ENCODE assay signal across 12 mouse cellular contexts in the genomic region with DNA sequence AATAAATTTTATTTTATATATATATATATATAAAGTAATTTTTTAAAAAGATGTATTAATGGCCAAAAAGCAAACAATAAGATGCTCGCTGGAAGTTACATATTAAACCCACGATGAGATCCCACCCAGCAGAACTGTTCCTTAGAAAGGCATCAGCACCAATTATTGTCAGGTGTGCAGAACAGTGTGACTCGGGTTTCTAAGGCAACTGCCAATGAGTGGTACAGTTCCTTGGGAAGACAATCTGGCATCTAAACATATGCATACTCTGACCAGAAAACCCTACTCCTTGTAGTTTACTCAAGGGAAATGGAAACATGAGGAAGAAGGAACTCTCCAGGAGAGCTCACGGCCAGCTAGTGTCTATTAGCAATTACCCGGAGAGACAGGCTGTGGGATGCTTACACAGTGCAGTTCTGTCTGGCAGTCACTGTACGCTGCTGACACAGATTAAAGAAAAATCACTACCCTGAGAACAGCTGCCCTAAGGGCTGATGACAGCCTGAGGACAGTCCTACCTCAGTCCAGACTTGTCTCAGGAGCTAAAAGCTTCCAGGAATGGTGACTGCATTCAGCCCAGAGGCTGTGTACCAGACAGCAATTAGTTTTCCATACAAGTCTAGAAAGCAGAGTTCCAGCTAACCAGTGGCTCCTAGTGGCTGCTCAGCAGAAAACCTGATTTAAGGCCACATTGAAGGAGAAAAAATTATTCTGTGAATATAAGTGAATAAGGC. TPM values are rescaled to one million over a fixed set of nuclear protein-coding genes. Genes with fewer than 3 reads are reported as not detected.
DNase-seq lines count a peak whose midpoint lies in the region; ATAC-seq and TF ChIP-seq lines count a peak whose summit lies in the region.
"Had no signal": no experiment of that assay in that cellular context is flagged by ENCODE, and none has a peak within 500 bp of the region (broad histone marks: within the 10 kb centered on the region; RNA-seq: fewer than 3 reads in every experiment).

No protein-coding gene starts in this region.

- H3K4me2 ChIP-seq in kidney, postnatal 0 days (ENCODE audit: low read length) = no peak overlapping the region
- no peak overlapping the region for H3K4me2 ChIP-seq in hindbrain, embryonic 13.5 days

- peak; percentile 60 for TF ChIP-seq CTCF in kidney, postnatal 0 days (IDR thresholded peaks at IDR 0.05; ENCODE audit: low read depth)
- TF ChIP-seq CTCF in E14TG2a.4 (conservative IDR thresholded peaks at IDR 0.05; ENCODE audit: low read length) = peak; percentile 21; the same call in 1 of the 2 replicates

- no peaks in the 10 kb centered on the region for H3K9me3 ChIP-seq in kidney, postnatal 0 days (replicated peaks; ENCODE audit: low read length)
- peaks cover 19% of the 10 kb centered on the region for H3K9me3 ChIP-seq in E14TG2a.4 (ENCODE audit: low read length)
- no peaks in the 10 kb centered on the region for H3K9me3 ChIP-seq in hindbrain, embryonic 13.5 days

- H3K4me3 ChIP-seq in kidney, postnatal 0 days (replicated peaks; ENCODE audit: low read depth, low read length) = no peak overlapping the region
- H3K4me3 ChIP-seq in E14TG2a.4 (replicated peaks; ENCODE audit: low read length) = no peak overlapping the region
- H3K4me3 ChIP-seq in hindbrain, embryonic 13.5 days = no peak overlapping the region

- no peak overlapping the region for H3K27ac ChIP-seq in kidney, postnatal 0 days
- H3K27ac ChIP-seq in hindbrain, embryonic 13.5 days = peak overlapping the region; percentile 23; the same call in 1 of the 2 replicates

- H3K9ac ChIP-seq in kidney, postnatal 0 days (ENCODE audit: low read depth, low read length) = no peak overlapping the region
- no peak overlapping the region for H3K9ac ChIP-seq in hindbrain, embryonic 13.5 days

- WGBS in kidney, postnatal 0 days = 90% methylated on average over 6 of the region's 6 CpGs
- 82% methylated on average over 6 of the region's 6 CpGs for WGBS in hindbrain, embryonic 13.5 days

- no peak for ATAC-seq in kidney, postnatal 0 days (replicated peaks; ENCODE audit: low FRiP score, low read depth)
- ATAC-seq in hindbrain, embryonic 13.5 days (ENCODE audit: low FRiP score) = peak; percentile 30; the same call in 1 of the 2 replicates

- peak; percentile 53 for DNase-seq in kidney, postnatal 0 days (ENCODE audit: low spot score)
- no peak for DNase-seq in kidney, postnatal 14 days
- peak; percentile 51 for DNase-seq in 3T3-L1 (ENCODE audit: low read depth, low spot score)
- no peak for DNase-seq in ovary, adult 18-20 months (ENCODE audit: low spot score)
- no peak for DNase-seq in adrenal gland, postnatal 36 days
- DNase-seq in heart, adult 9 months (ENCODE audit: low spot score in 2 of 2) = no peak
- DNase-seq: cerebellum, adult 11 months had no signal

- no peaks in the 10 kb centered on the region for H3K27me3 ChIP-seq in kidney, postnatal 0 days (ENCODE audit: insufficient read depth, low read length)
- H3K27me3 ChIP-seq in E14TG2a.4 (ENCODE audit: insufficient read depth, low read length) = no peaks in the 10 kb centered on the region
- no peaks in the 10 kb centered on the region for H3K27me3 ChIP-seq in hindbrain, embryonic 13.5 days

- H3K4me1 ChIP-seq in kidney, postnatal 0 days (replicated peaks; ENCODE audit: insufficient read depth, low read length) = no peaks in the 10 kb centered on the region
- peaks cover 35% of the 10 kb centered on the region for H3K4me1 ChIP-seq in E14TG2a.4 (replicated peaks; ENCODE audit: low read depth, low read length)
- no peaks in the 10 kb centered on the region; the same call in 1 of the 2 replicates for H3K4me1 ChIP-seq in hindbrain, embryonic 13.5 days (replicated peaks)

- 0 out of 2 replicates have a peak, but pooled peaks cover 7% of the 10 kb centered on the region for H3K36me3 ChIP-seq in kidney, postnatal 0 days (ENCODE audit: insufficient read depth, low read length)
- peaks cover 61% of the 10 kb centered on the region for H3K36me3 ChIP-seq in E14TG2a.4 (ENCODE audit: insufficient read depth, low read length)
- peaks cover 19% of the 10 kb centered on the region for H3K36me3 ChIP-seq in hindbrain, embryonic 13.5 days

RNA-seq across cellular contexts. Expression of gene Wtip, which starts 9.9 kb away (rescaled TPM):
- 6.3 and 8.0 TPM in 2 replicates for polyA plus RNA-seq in kidney, postnatal 0 days (2015; fragmentation: Nextera tagmentation; extraction: Ambion mirVana)
- polyA plus RNA-seq in hindbrain, embryonic 13.5 days (2015; fragmentation: Nextera tagmentation; extraction: Ambion mirVana) = 3.1 and 4.6 TPM in 2 replicates
- 10 to 100 TPM; 24.6 to 29.1 TPM for total RNA-seq in adrenal gland, postnatal 36 days (2021)

RNA-seq across cellular contexts. Expression of gene Scgb1b30, which starts 27.9 kb away (rescaled TPM):
- not detected in 2 replicates for polyA plus RNA-seq in kidney, postnatal 0 days (2015; fragmentation: Nextera tagmentation; extraction: Ambion mirVana)
- polyA plus RNA-seq in hindbrain, embryonic 13.5 days (2015; fragmentation: Nextera tagmentation; extraction: Ambion mirVana) = not detected in 2 replicates
- not detected for total RNA-seq in adrenal gland, postnatal 36 days (2021)
- total RNA-seq: heart, postnatal 10 days had no signal
- polyA plus RNA-seq: frontal cortex, adult 2 months; liver, embryonic 16.5 days had no signal

RNA-seq across cellular contexts. Expression of gene Uba2, which starts 46.2 kb away (rescaled TPM):
- polyA plus RNA-seq in kidney, postnatal 0 days (2015; fragmentation: Nextera tagmentation; extraction: Ambion mirVana) = 133 and 146 TPM in 2 replicates
- 195 and 198 TPM in 2 replicates for polyA plus RNA-seq in hindbrain, embryonic 13.5 days (2015; fragmentation: Nextera tagmentation; extraction: Ambion mirVana)
- 10 to 100 TPM; 74.8 to 76.1 TPM for total RNA-seq in adrenal gland, postnatal 36 days (2021)

Comparison
In these comparisons a context has a peak if more than half of its experiments do, and no peak if none do; other contexts are left out.
1. DNase-seq: peak in kidney, postnatal 0 days (single experiment) and 3T3-L1 (single experiment); none in kidney, postnatal 14 days (single experiment), ovary, adult 18-20 months (single experiment), adrenal gland, postnatal 36 days (0 of 2) and heart, adult 9 months (0 of 2).